Mouse (Mus musculus) embryonic fibroblast, embryonic 13.5 days (primary cell): Measurements from ENCODE around the gene Cacna2d1.

Source experiments
- CTCF ChIP-seq: IDR thresholded peaks from 2 replicates; pipeline ENCODE4 v1.5.1; 2011; ENCODE audit warnings: mild to moderate bottlenecking, control low read depth, low read length, moderate library complexity, borderline replicate concordance; ENCODE audit not compliant: insufficient read depth
- POLR2A ChIP-seq: IDR thresholded peaks from 2 replicates; pipeline ENCODE4 v1.6.1; 2011; ENCODE audit warnings: low read depth, mild to moderate bottlenecking, control low read depth, low read length, moderate library complexity

DNA sequence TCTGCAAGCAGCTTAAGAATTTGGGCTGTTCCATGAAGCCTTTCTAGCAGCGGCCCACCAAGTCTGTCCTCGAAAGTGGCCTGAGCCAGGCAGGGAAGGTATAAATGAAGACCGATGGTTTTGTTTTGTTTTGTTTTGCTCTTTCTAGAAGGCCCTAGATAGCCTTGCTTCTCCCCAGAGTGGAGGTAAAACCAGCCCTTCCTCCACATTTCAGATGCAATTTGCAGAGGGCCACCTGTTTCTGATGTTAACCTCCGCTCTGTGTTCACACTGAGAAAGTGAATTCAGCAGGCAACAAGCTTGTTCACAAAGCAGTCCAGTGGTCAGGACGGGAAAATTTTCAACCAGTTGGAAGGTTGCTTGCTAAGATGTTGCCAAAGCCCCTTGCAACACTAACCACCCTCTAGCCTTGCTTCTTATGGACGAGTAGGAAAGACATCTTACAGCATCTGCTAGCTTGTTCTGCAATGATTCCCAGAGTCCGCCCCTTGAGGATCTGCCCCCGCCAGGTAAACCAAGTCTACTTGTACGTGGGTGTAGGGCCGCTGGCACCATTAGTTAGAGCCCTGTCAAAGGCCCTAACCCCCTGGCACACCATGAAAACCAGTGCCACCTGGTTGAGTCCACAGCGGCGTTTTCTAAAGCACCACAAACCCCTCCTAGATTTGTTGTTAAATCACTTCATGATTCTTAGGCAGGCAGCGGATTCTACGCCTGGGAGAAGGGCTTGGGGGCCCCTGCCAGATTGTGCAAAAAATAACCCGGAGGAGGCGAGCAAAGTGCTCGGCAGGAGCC, 713 bp upstream of the Cacna2d1 start:
- no peak for TF ChIP-seq CTCF
- no peak for TF ChIP-seq POLR2A
